Mouse (Mus musculus): Measurements from ENCODE around the gene Kif15.

GRCm38 (mm10) chr9:123060172-123060571 lies 109.3 kb downstream of the Kif15 start:
- TF ChIP-seq CTCF (IDR thresholded peaks at IDR 0.05; ENCODE audit: control insufficient read depth, insufficient read depth, low read length), result no peak
- no peak for TF ChIP-seq POLR2A (IDR thresholded peaks at IDR 0.05; ENCODE audit: borderline replicate concordance, control insufficient read depth, low read depth, low read length)
